Mouse (Mus musculus): Measurements from ENCODE around the gene Bicc1. TPM values are rescaled to one million over a fixed set of nuclear protein-coding genes. Genes with fewer than 3 reads are reported as not detected.

Bicc1 gene
- polyA plus RNA-seq, 1 experiment from 2014 or later, result 65.7 TPM

DNA sequence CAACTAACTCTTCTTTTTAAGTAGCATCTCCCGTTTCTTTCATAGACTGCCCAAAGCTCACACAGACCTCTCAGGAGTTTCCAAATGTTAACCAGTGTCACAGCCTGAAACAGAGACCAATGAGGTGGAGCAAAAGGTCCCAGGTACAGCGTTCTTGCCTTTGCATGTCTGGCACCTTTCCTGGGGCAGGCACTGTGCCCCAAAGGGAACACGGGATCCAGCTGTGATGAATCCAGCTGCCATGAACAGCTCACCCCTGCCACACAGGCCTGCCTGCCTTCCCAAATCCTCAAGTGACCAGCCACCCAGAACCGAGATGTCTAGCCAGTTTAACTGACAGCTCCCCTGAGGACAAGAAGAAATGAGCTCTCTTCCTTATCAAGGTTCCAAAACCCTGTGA lies 36.1 kb downstream of the Bicc1 start:
- peaks cover 43% of the 10 kb centered on the region for H3K4me1 ChIP-seq (replicated peaks; ENCODE audit: insufficient read depth, low read length)
- ATAC-seq (replicated peaks; ENCODE audit: low FRiP score, low read depth) (no peak), DNase-seq (ENCODE audit: low spot score) (no peak)
- H3K9me3 ChIP-seq (replicated peaks; ENCODE audit: low read length), result no peaks in the 10 kb centered on the region
- no peak for TF ChIP-seq CTCF (IDR thresholded peaks at IDR 0.05; ENCODE audit: low read depth)
- no peaks in the 10 kb centered on the region for H3K27me3 ChIP-seq (ENCODE audit: insufficient read depth, low read length)
- H3K9ac ChIP-seq (ENCODE audit: low read depth, low read length), result no peak overlapping the region
- H3K4me2 ChIP-seq (ENCODE audit: low read length), result no peak overlapping the region
- peak overlapping the region; percentile 67; the same call in 1 of the 2 replicates for H3K27ac ChIP-seq
- no peaks in the 10 kb centered on the region for H3K36me3 ChIP-seq (ENCODE audit: insufficient read depth, low read length)
- H3K4me3 ChIP-seq (replicated peaks; ENCODE audit: low read depth, low read length), result no peak overlapping the region
- WGBS, result 36% methylated on average over 4 of the region's 4 CpGs

DNA sequence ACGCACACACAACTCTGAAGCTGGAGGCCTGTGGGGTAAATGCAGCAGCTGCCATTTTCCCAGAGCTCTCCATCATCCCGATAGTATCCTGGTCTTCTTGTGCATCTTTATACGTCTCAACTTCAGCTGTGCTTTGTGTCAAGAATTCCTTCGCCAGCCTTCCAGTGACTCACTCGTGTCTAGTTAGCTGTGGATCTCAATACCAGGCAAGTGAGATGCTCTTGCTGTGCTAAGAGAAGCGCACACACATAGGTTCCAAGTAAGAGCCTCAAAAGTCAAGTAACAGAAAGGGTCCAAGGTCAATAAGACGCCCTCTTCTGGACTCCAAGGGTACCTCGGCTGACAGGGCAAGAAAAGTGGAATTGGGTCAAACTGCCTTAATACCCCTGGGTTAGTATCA lies 37.0 kb downstream of the Bicc1 start:
- Histone ChIP-seq H3K4me2 (ENCODE audit: low read length) (no peak overlapping the region), H3K9ac (ENCODE audit: low read depth, low read length) (no peak overlapping the region), H3K4me1 (replicated peaks; ENCODE audit: insufficient read depth, low read length) (peaks cover 39% of the 10 kb centered on the region), H3K36me3 (ENCODE audit: insufficient read depth, low read length) (no peaks in the 10 kb centered on the region), H3K9me3 (replicated peaks; ENCODE audit: low read length) (no peaks in the 10 kb centered on the region), H3K27ac (no peak overlapping the region), H3K4me3 (replicated peaks; ENCODE audit: low read depth, low read length) (no peak overlapping the region), H3K27me3 (ENCODE audit: insufficient read depth, low read length) (no peaks in the 10 kb centered on the region)
- 83% methylated on average over 8 of the region's 8 CpGs for WGBS
- TF ChIP-seq CTCF (IDR thresholded peaks at IDR 0.05; ENCODE audit: low read depth), result peak; percentile 25; the same call in 1 of the 2 replicates
- ATAC-seq (replicated peaks; ENCODE audit: low FRiP score, low read depth) (no peak), DNase-seq (ENCODE audit: low spot score) (no peak)

DNA sequence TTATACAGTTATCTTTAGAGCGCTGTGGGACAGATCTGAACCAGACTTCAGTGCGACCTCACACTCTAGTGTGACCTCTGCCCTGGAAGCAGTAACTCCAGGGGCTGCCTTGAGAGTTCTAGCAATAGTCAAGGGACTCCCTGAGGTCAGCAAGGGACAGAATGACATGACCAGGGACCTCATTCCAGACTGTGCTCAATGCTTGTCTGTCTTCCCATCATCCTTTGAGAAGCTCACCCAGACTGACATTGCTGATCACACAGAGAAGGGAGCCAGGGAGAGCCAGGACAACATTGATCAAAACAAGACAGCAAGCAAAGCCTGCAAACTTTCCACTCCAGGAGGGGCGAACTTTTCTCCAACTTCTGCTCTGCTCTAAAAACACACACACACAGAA lies 38.7 kb downstream of the Bicc1 start:
- Histone ChIP-seq H3K9me3 (replicated peaks; ENCODE audit: low read length) (no peaks in the 10 kb centered on the region), H3K9ac (ENCODE audit: low read depth, low read length) (no peak overlapping the region), H3K27me3 (ENCODE audit: insufficient read depth, low read length) (no peaks in the 10 kb centered on the region), H3K4me2 (ENCODE audit: low read length) (no peak overlapping the region), H3K4me3 (replicated peaks; ENCODE audit: low read depth, low read length) (no peak overlapping the region), H3K27ac (peak overlapping the region; percentile 77), H3K4me1 (replicated peaks; ENCODE audit: insufficient read depth, low read length) (peaks cover 30% of the 10 kb centered on the region), H3K36me3 (ENCODE audit: insufficient read depth, low read length) (no peaks in the 10 kb centered on the region)
- ATAC-seq (replicated peaks; ENCODE audit: low FRiP score, low read depth) (no peak), DNase-seq (ENCODE audit: low spot score) (peak; percentile 56)
- TF ChIP-seq CTCF (IDR thresholded peaks at IDR 0.05; ENCODE audit: low read depth), result no peak
- WGBS, result 67% methylated on average over 3 of the region's 3 CpGs

DNA sequence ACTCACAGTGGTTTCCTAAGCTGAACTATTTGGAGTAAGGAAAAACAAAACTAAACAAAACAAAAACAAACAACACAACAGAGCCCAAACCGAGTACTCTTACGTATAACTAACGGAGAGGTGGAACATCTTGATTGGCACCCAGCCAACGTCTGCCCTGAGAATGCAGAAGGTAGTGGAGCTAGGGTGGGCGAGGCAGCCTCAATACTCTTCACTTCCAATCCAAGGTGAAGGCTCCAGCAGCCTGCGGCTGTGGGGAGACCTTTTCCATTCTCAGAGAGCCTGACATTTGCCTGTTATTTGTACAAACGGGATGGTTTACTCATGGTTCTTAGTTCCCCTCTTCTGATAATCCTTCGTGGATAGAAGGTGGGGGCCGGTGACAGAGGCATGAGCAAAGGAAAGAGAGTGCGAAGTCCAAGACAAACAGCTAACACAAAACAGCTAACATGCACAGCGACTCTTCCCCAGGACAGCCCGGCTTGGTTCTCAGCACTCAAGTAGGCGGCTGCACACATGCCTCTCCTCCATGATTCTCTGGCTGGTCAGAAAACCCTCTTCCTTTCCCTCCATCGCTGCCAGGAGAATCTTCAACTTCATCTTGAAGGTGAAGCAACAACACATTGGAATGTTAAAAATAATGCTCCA lies 39.3 kb downstream of the Bicc1 start:
- TF ChIP-seq CTCF (IDR thresholded peaks at IDR 0.05; ENCODE audit: low read depth), result no peak
- H3K9ac ChIP-seq (ENCODE audit: low read depth, low read length), result no peak overlapping the region
- H3K36me3 ChIP-seq (ENCODE audit: insufficient read depth, low read length), result no peaks in the 10 kb centered on the region
- H3K4me1 ChIP-seq (replicated peaks; ENCODE audit: insufficient read depth, low read length), result peaks cover 27% of the 10 kb centered on the region
- ATAC-seq (replicated peaks; ENCODE audit: low FRiP score, low read depth), result no peak
- no peaks in the 10 kb centered on the region for H3K27me3 ChIP-seq (ENCODE audit: insufficient read depth, low read length)
- no peaks in the 10 kb centered on the region for H3K9me3 ChIP-seq (replicated peaks; ENCODE audit: low read length)
- no peak for DNase-seq (ENCODE audit: low spot score)
- H3K27ac ChIP-seq, result peak overlapping the region; percentile 77
- H3K4me3 ChIP-seq (replicated peaks; ENCODE audit: low read depth, low read length), result no peak overlapping the region
- 58% methylated on average over 14 of the region's 14 CpGs for WGBS
- no peak overlapping the region for H3K4me2 ChIP-seq (ENCODE audit: low read length)

DNA sequence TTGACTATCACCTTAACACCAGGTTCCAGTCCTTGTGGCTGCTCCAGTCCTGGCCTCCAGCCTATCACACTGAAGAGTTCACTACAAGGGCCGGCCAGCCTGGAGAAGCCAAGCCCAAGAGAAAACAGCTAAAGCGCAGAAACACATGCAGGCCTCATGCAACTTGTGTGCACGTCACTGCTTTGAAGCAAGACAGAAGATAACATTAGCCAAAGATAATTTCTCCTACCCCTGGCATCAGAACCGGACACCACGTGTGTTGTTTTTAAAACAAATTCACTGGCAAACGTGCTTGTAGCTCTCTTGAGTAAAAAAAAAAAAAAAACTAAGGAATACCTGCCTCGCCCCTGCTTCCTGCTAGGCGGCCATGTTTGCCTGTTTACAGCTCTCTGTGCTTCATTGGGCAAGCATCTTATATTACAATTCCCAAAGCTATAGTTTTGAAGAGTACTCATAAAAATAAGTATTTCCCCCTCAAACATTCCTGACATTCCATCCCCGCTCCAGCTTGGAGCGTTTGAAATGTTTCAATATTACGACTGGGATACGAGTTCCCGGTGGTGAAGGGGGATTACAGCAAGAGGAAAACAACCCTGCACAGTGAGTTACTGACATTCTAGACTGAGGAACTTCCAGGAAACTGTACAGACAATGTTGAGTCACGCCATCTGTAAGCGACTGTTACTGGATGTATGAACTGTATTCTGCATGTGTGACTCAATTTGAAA lies 40.2 kb downstream of the Bicc1 start:
- 34% methylated on average over 15 of the region's 15 CpGs for WGBS
- ATAC-seq (replicated peaks; ENCODE audit: low FRiP score, low read depth) (peak; percentile 47; the same call in 1 of the 2 replicates), DNase-seq (ENCODE audit: low spot score) (peak; percentile 90)
- H3K4me2 ChIP-seq (ENCODE audit: low read length), result no peak overlapping the region
- no peaks in the 10 kb centered on the region for H3K27me3 ChIP-seq (ENCODE audit: insufficient read depth, low read length)
- H3K27ac ChIP-seq, result peak overlapping the region; percentile 77
- H3K9ac ChIP-seq (ENCODE audit: low read depth, low read length), result no peak overlapping the region
- no peak for TF ChIP-seq CTCF (IDR thresholded peaks at IDR 0.05; ENCODE audit: low read depth)
- no peak overlapping the region for H3K4me3 ChIP-seq (replicated peaks; ENCODE audit: low read depth, low read length)
- H3K4me1 ChIP-seq (replicated peaks; ENCODE audit: insufficient read depth, low read length), result peaks cover 22% of the 10 kb centered on the region
- no peaks in the 10 kb centered on the region for H3K36me3 ChIP-seq (ENCODE audit: insufficient read depth, low read length)
- no peaks in the 10 kb centered on the region for H3K9me3 ChIP-seq (replicated peaks; ENCODE audit: low read length)

DNA sequence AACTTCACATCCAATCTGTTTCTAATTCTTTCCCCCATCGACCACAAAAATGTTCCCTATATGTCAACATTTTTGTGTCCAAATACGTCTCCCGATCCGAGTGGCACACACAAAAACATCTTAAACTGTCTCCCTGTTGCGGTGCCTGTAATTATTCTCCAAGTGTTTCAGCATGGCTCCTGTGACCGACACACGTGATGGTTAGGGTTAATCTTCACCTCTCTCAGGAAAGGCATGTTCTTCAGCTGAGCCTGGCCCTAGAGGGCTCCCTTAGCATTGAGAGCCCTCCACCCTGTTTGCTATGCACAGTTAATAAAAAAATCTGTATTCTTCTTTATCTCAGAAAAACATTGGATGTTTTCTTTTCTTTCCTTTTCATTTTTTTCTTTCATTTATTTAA lies 41.7 kb downstream of the Bicc1 start:
- no peaks in the 10 kb centered on the region for H3K36me3 ChIP-seq (ENCODE audit: insufficient read depth, low read length)
- H3K4me2 ChIP-seq (ENCODE audit: low read length), result no peak overlapping the region
- no peak for TF ChIP-seq CTCF (IDR thresholded peaks at IDR 0.05; ENCODE audit: low read depth)
- no peak overlapping the region for H3K4me3 ChIP-seq (replicated peaks; ENCODE audit: low read depth, low read length)
- peak overlapping the region; percentile 77 for H3K27ac ChIP-seq
- no peaks in the 10 kb centered on the region for H3K27me3 ChIP-seq (ENCODE audit: insufficient read depth, low read length)
- no peak for ATAC-seq (replicated peaks; ENCODE audit: low FRiP score, low read depth)
- DNase-seq (ENCODE audit: low spot score), result no peak
- no peak overlapping the region for H3K9ac ChIP-seq (ENCODE audit: low read depth, low read length)
- H3K4me1 ChIP-seq (replicated peaks; ENCODE audit: insufficient read depth, low read length), result peaks cover 15% of the 10 kb centered on the region; the same call in 1 of the 2 replicates
- WGBS, result 71% methylated on average over 7 of the region's 7 CpGs
- no peaks in the 10 kb centered on the region for H3K9me3 ChIP-seq (replicated peaks; ENCODE audit: low read length)

Measured in kidney, postnatal 0 days (tissue).